In the genomic region with DNA sequence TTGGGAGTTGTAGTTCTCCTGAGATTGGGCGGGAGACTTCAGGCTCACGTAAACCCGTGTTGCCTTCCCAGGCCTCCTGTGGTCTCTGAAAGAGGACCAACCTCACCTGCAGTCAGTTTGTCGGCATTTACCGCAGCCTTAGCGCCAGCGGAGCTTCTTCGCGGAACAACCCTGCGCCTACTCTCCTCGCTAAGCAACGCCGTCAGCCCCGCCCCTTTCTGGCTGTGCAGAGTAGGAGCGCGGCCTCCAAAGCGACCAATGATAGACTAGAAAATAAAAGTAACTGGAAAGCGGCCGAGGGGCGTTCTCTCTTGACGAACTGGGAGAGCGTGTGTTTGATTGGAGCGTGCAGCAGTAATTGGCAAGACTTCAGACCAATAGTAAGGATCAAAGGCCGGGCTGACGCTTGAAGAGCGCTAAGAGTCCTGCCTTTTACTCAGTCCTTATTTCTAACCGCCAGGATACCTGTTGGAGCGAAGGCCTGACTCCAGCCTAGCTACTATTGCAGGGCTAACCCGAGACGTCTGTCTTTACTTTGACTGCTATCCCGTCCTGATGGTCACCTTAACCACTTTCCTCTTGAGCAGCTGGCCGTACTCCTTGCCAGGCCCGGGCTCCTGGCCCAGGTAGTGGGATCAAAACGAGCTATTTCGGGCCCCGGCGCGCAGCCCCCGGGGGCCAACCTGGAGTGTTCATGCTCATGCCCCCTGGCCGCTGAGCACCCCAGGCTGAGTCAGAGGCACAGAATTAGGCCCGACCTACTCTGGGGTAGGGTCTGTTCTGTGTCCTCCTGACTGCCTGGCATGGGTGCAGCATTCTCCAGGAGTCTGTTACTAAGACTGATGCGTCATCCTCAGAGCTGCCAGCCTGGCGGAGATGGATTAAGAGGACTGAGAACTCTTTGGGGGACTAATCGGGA, we compare ENCODE assay signal across 8 mouse cellular contexts. TPM values are rescaled to one million over a fixed set of nuclear protein-coding genes. Genes with fewer than 3 reads are reported as not detected.
DNase-seq lines count a peak whose midpoint lies in the region; ATAC-seq lines count a peak whose summit lies in the region.

A gene (plus strand): TSS at position 77 of the 919 bp plus-strand sequence.
A gene (minus strand): TSS at position 198 of the 919 bp plus-strand sequence.

- ATAC-seq in hindbrain, embryonic 12.5 days (ENCODE audit: low FRiP score) = peak; percentile 95

- peak within 1 kb of the TSS; percentile 61 for H3K4me3 ChIP-seq in hindbrain, embryonic 12.5 days

- peak within 1 kb of the TSS; percentile 87 for H3K4me2 ChIP-seq in hindbrain, embryonic 12.5 days (replicated peaks)

- WGBS in hindbrain, embryonic 12.5 days = 1% methylated on average over 44 of the region's 44 CpGs

- H3K9ac ChIP-seq in hindbrain, embryonic 12.5 days = peak within 1 kb of the TSS; percentile 75

- H3K36me3 ChIP-seq in hindbrain, embryonic 12.5 days = peaks cover 38% of the 10 kb centered on the region

- peak; percentile 100 for DNase-seq in NIH3T3 (ENCODE audit: low read depth)
- peak; percentile 99 for DNase-seq in cerebellum, postnatal 10 days
- DNase-seq in frontal cortex, postnatal 10 days (ENCODE audit: low spot score in 2 of 2) = peak; percentile 95
- peak; percentile 97 to 99 for DNase-seq in layer of hippocampus, postnatal 14 days (ENCODE audit: low spot score in 2 of 2)
- peak; percentile 97 for DNase-seq in lung, postnatal 14 days
- DNase-seq in retina, adult 2 months (ENCODE audit: low read depth, low spot score) = peak; percentile 93
- peak; percentile 95 to 96 for DNase-seq in thymus, postnatal 36 days

- peak within 1 kb of the TSS; percentile 91 for H3K27ac ChIP-seq in hindbrain, embryonic 12.5 days

- H3K9me3 ChIP-seq in hindbrain, embryonic 12.5 days (replicated peaks) = no peaks in the 10 kb centered on the region

- peaks cover 14% of the 10 kb centered on the region for H3K4me1 ChIP-seq in hindbrain, embryonic 12.5 days

- H3K27me3 ChIP-seq in hindbrain, embryonic 12.5 days = 0 out of 2 replicates have a peak, but pooled peaks cover 3% of the 10 kb centered on the region

RNA-seq across cellular contexts. Expression of the first gene that starts in this region (rescaled TPM):
- polyA plus RNA-seq in hindbrain, embryonic 12.5 days (2016; fragmentation: Nextera tagmentation; extraction: Ambion mirVana) = 5.7 and 7.1 TPM in 2 replicates
- 1 to 10 TPM; 6.2 to 6.6 TPM for total RNA-seq in layer of hippocampus, postnatal 14 days (2021)

RNA-seq across cellular contexts. Expression of the second gene that starts in this region (rescaled TPM):
- 11.3 and 12.6 TPM in 2 replicates for polyA plus RNA-seq in hindbrain, embryonic 12.5 days (2016; fragmentation: Nextera tagmentation; extraction: Ambion mirVana)
- total RNA-seq in layer of hippocampus, postnatal 14 days (2021) = 1 to 10 TPM; 4.9 to 5.9 TPM

Comparison
In these comparisons a context has a peak if more than half of its experiments do, and no peak if none do; other contexts are left out.
1. Peak in every context shown above with its lines: DNase-seq, ATAC-seq, H3K4me3 ChIP-seq and H3K27ac ChIP-seq.